In genomic region chr2:104711585-104712485, GRCm38 (mm10) we compare ENCODE assay signal across 8 mouse cellular contexts. TPM values are rescaled to one million over a fixed set of nuclear protein-coding genes. Genes with fewer than 3 reads are reported as not detected.
DNase-seq lines count a peak whose midpoint lies in the region; ATAC-seq and TF ChIP-seq lines count a peak whose summit lies in the region.

Gene Tcp11l1, minus strand, starts transcription at chr2:104712169.

- H3K9me3 ChIP-seq in embryonic facial prominence, embryonic 14.5 days (ENCODE audit: control insufficient read depth, low read length), result no peaks in the 10 kb centered on the region
- H3K9me3 ChIP-seq in heart, embryonic 11.5 days (replicated peaks; ENCODE audit: control insufficient read depth, low read length), result no peaks in the 10 kb centered on the region
- H3K9me3 ChIP-seq in kidney, embryonic 16.5 days (ENCODE audit: low read length), result no peaks in the 10 kb centered on the region

- peaks cover 12% of the 10 kb centered on the region; the same call in 1 of the 2 replicates for H3K4me1 ChIP-seq in embryonic facial prominence, embryonic 14.5 days (ENCODE audit: control insufficient read depth, insufficient read depth, low read length)
- H3K4me1 ChIP-seq in heart, embryonic 11.5 days (ENCODE audit: control insufficient read depth, insufficient read depth, low read length), result 0 out of 2 replicates have a peak, but pooled peaks cover 2% of the 10 kb centered on the region
- H3K4me1 ChIP-seq in kidney, embryonic 16.5 days (ENCODE audit: insufficient read depth, low read length), result peaks cover 10% of the 10 kb centered on the region
- no peaks in the 10 kb centered on the region for H3K4me1 ChIP-seq in liver, adult 2 months (ENCODE audit: control insufficient read depth, insufficient read depth, low read length)

- no peak for TF ChIP-seq CTCF in liver, adult 2 months (IDR thresholded peaks at IDR 0.05; ENCODE audit: low read depth, low read length)

- no peaks in the 10 kb centered on the region for H3K79me2 ChIP-seq in liver, adult 2 months (ENCODE audit: control insufficient read depth, insufficient read depth, low read length)

- no peaks in the 10 kb centered on the region for H3K27me3 ChIP-seq in embryonic facial prominence, embryonic 14.5 days (replicated peaks; ENCODE audit: control insufficient read depth, insufficient read depth, low read length)
- H3K27me3 ChIP-seq in heart, embryonic 11.5 days (ENCODE audit: control insufficient read depth, insufficient read depth, low read length), result no peaks in the 10 kb centered on the region
- H3K27me3 ChIP-seq in kidney, embryonic 16.5 days (ENCODE audit: insufficient read depth, low read length), result no peaks in the 10 kb centered on the region
- no peaks in the 10 kb centered on the region for H3K27me3 ChIP-seq in liver, adult 2 months (ENCODE audit: control insufficient read depth, insufficient read depth, low read length)

- 1% methylated on average over 33 of the region's 99 CpGs for WGBS in embryonic facial prominence, embryonic 14.5 days
- WGBS in heart, embryonic 11.5 days (ENCODE audit: insufficient replicate concordance), result under 1% methylated on average over 78 of the region's 99 CpGs
- WGBS in kidney, embryonic 16.5 days, result under 1% methylated on average over 82 of the region's 99 CpGs
- under 1% methylated on average over 99 of the region's 99 CpGs for WGBS in liver, adult 2 months

- peak within 1 kb of the TSS; percentile 91 for H3K27ac ChIP-seq in embryonic facial prominence, embryonic 14.5 days (replicated peaks; ENCODE audit: low read depth, low read length)
- 0 out of 2 replicates have a peak within 1 kb of the TSS, but pooled peaks have one; percentile 46 for H3K27ac ChIP-seq in heart, embryonic 11.5 days (ENCODE audit: low read depth, low read length)
- peak within 1 kb of the TSS; percentile 83 for H3K27ac ChIP-seq in kidney, embryonic 16.5 days (ENCODE audit: low read length)
- H3K27ac ChIP-seq in liver, adult 2 months (replicated peaks; ENCODE audit: insufficient read depth, low read depth, low read length), result peak within 1 kb of the TSS; percentile 77

- H3K36me3 ChIP-seq in embryonic facial prominence, embryonic 14.5 days (ENCODE audit: control insufficient read depth, insufficient read depth, low read length), result no peaks in the 10 kb centered on the region; the same call in 1 of the 2 replicates
- H3K36me3 ChIP-seq in heart, embryonic 11.5 days (ENCODE audit: control insufficient read depth, insufficient read depth, low read length), result no peaks in the 10 kb centered on the region
- no peaks in the 10 kb centered on the region for H3K36me3 ChIP-seq in kidney, embryonic 16.5 days (ENCODE audit: insufficient read depth, low read length)
- no peaks in the 10 kb centered on the region for H3K36me3 ChIP-seq in liver, adult 2 months (ENCODE audit: control insufficient read depth, insufficient read depth, low read length)

- peak; percentile 62 for DNase-seq in 3T3-L1 (ENCODE audit: low read depth, low spot score)
- peak; percentile 77 to 79 for DNase-seq in adrenal gland, postnatal 36 days
- peak; percentile 70 for DNase-seq in embryonic facial prominence, embryonic 14.5 days (ENCODE audit: low spot score)
- DNase-seq in liver, adult 2 months (ENCODE audit: extremely low read depth, low read depth, low spot score), result peak; percentile 43
- peak; percentile 22 to 73 for DNase-seq in spleen, postnatal 4 days (ENCODE audit: low spot score in 2 of 2)

- TF ChIP-seq POLR2A in liver, adult 2 months (IDR thresholded peaks at IDR 0.05; ENCODE audit: extremely low read depth, insufficient read depth, low read length), result no peak

- H3K9ac ChIP-seq in embryonic facial prominence, embryonic 14.5 days (ENCODE audit: low read depth, low read length), result peak within 1 kb of the TSS; percentile 85
- peak within 1 kb of the TSS; percentile 86 for H3K9ac ChIP-seq in heart, embryonic 11.5 days (ENCODE audit: low read depth, low read length)
- H3K9ac ChIP-seq in kidney, embryonic 16.5 days (replicated peaks; ENCODE audit: low read length), result peak within 1 kb of the TSS; percentile 85
- peak within 1 kb of the TSS; percentile 97 for H3K9ac ChIP-seq in liver, adult 2 months (ENCODE audit: low read depth, low read length)

- H3K4me2 ChIP-seq in embryonic facial prominence, embryonic 14.5 days (ENCODE audit: low read depth, low read length), result peak within 1 kb of the TSS; percentile 66
- peak within 1 kb of the TSS; percentile 83 for H3K4me2 ChIP-seq in heart, embryonic 11.5 days
- peak within 1 kb of the TSS; percentile 79 for H3K4me2 ChIP-seq in kidney, embryonic 16.5 days (replicated peaks; ENCODE audit: low read depth, low read length)

- H3K4me3 ChIP-seq in embryonic facial prominence, embryonic 14.5 days (ENCODE audit: low read depth, low read length), result peak within 1 kb of the TSS; percentile 76
- peak within 1 kb of the TSS; percentile 87 for H3K4me3 ChIP-seq in heart, embryonic 11.5 days (ENCODE audit: low read depth, low read length)
- peak within 1 kb of the TSS; percentile 86 for H3K4me3 ChIP-seq in kidney, embryonic 16.5 days (ENCODE audit: low read length)
- peak within 1 kb of the TSS; percentile 96 for H3K4me3 ChIP-seq in liver, adult 2 months (ENCODE audit: insufficient read depth, low read depth, low read length)

- ATAC-seq in embryonic facial prominence, embryonic 14.5 days (ENCODE audit: low read depth), result peak; percentile 95
- ATAC-seq in heart, embryonic 11.5 days (replicated peaks; ENCODE audit: insufficient number of reproducible peaks, low FRiP score, low TSS enrichment), result peak; percentile 73
- ATAC-seq in kidney, embryonic 16.5 days (ENCODE audit: low FRiP score, low TSS enrichment), result peak; percentile 92
- ATAC-seq in monocyte, adult 5-6 weeks (replicated peaks; ENCODE audit: insufficient number of reproducible peaks, low FRiP score, low TSS enrichment, poor library complexity, severe bottlenecking), result peak; percentile 50

RNA-seq across cellular contexts. Expression of gene Tcp11l1, which starts in this region (rescaled TPM):
- 10 to 100 TPM; 12.0 to 12.2 TPM for total RNA-seq in adrenal gland, postnatal 36 days (2021)
- polyA plus RNA-seq in embryonic facial prominence, embryonic 14.5 days (2014; fragmentation: Nextera tagmentation; extraction: Ambion mirVana), result 32.6 and 35.0 TPM in 2 replicates
- 32.5 and 36.0 TPM in 2 replicates for polyA plus RNA-seq in heart, embryonic 11.5 days (2014; fragmentation: Nextera tagmentation; extraction: Ambion mirVana)
- polyA plus RNA-seq in kidney, embryonic 16.5 days (2015; fragmentation: Nextera tagmentation; extraction: Ambion mirVana), result 31.4 and 36.8 TPM in 2 replicates
- total RNA-seq in liver, adult 2 months (2014; rRNA removed), result 4.1 and 5.3 TPM in 2 replicates
- 3.1 and 3.5 TPM in 2 replicates for polyA plus RNA-seq in liver, adult 2 months (2012; rRNA removed)
- 2.6 to 5.0 TPM (median 3.4 TPM) in 3 replicates for total RNA-seq in monocyte, adult 5-6 weeks (2017)

Comparison
In these comparisons a context has a peak if more than half of its experiments do, and no peak if none do; other contexts are left out.
1. Peak in every context shown above with its lines: DNase-seq, ATAC-seq, H3K4me3 ChIP-seq and H3K27ac ChIP-seq.